Mouse (Mus musculus): Measurements from ENCODE around the gene Kif4. TPM values are rescaled to one million over a fixed set of nuclear protein-coding genes. Genes with fewer than 3 reads are reported as not detected.

The Kif4 gene
- polyA plus RNA-seq, 1 experiment = 54.7 TPM

- H3K9ac ChIP-seq (ENCODE audit: low read depth, poor library complexity, severe bottlenecking) = no peak overlapping the region
- no peaks in the 10 kb centered on the region for H3K27me3 ChIP-seq (ENCODE audit: control insufficient read depth, insufficient read depth, low read length, poor library complexity, severe bottlenecking)
- no peak overlapping the region for H3K4me3 ChIP-seq (ENCODE audit: low read depth, low read length)
- TF ChIP-seq CTCF (IDR thresholded peaks at IDR 0.05; ENCODE audit: low read depth, low read length) (no peak), EP300 (IDR thresholded peaks at IDR 0.05; ENCODE audit: insufficient read depth, low read depth, low read length) (no peak), POLR2A (IDR thresholded peaks at IDR 0.05; ENCODE audit: insufficient read depth, low read length) (no peak)
- no peak overlapping the region for H3K27ac ChIP-seq (ENCODE audit: insufficient read depth, low read length)
- peaks cover 3% of the 10 kb centered on the region for H3K36me3 ChIP-seq (ENCODE audit: control insufficient read depth, insufficient read depth, low read length, poor library complexity, severe bottlenecking)
- H3K4me1 ChIP-seq (ENCODE audit: control insufficient read depth, insufficient read depth, low read length) = peaks cover 5% of the 10 kb centered on the region
- no peaks in the 10 kb centered on the region for H3K9me3 ChIP-seq (replicated peaks; ENCODE audit: control insufficient read depth, insufficient read depth, low read length, poor library complexity, severe bottlenecking)
Observed at GRCm38 (mm10) chrX:100621366-100621765, 4.2 kb upstream of the Kif4 start.

- H3K4me3 ChIP-seq (ENCODE audit: low read depth, low read length) = no peak overlapping the region
- TF ChIP-seq EP300 (IDR thresholded peaks at IDR 0.05; ENCODE audit: insufficient read depth, low read depth, low read length) (no peak), POLR2A (IDR thresholded peaks at IDR 0.05; ENCODE audit: insufficient read depth, low read length) (no peak), CTCF (IDR thresholded peaks at IDR 0.05; ENCODE audit: low read depth, low read length) (no peak)
- H3K27me3 ChIP-seq (ENCODE audit: control insufficient read depth, insufficient read depth, low read length, poor library complexity, severe bottlenecking) = no peaks in the 10 kb centered on the region
Observed at GRCm38 (mm10) chrX:100624242-100624641, 1.3 kb upstream of the Kif4 start.

GRCm38 (mm10) chrX:100625146-100625545 is 391 bp upstream of the Kif4 start:
- H3K9me3 ChIP-seq (replicated peaks; ENCODE audit: control insufficient read depth, insufficient read depth, low read length, poor library complexity, severe bottlenecking) = no peaks in the 10 kb centered on the region
- H3K9ac ChIP-seq (ENCODE audit: low read depth, poor library complexity, severe bottlenecking) = peak overlapping the region; percentile 58
- H3K27me3 ChIP-seq (ENCODE audit: control insufficient read depth, insufficient read depth, low read length, poor library complexity, severe bottlenecking) = no peaks in the 10 kb centered on the region
- no peak overlapping the region for H3K27ac ChIP-seq (ENCODE audit: insufficient read depth, low read length)
- no peaks in the 10 kb centered on the region for H3K4me1 ChIP-seq (ENCODE audit: control insufficient read depth, insufficient read depth, low read length)
- H3K36me3 ChIP-seq (ENCODE audit: control insufficient read depth, insufficient read depth, low read length, poor library complexity, severe bottlenecking) = peaks cover 3% of the 10 kb centered on the region
- peak overlapping the region; percentile 71 for H3K4me3 ChIP-seq (ENCODE audit: low read depth, low read length)
- TF ChIP-seq EP300 (IDR thresholded peaks at IDR 0.05; ENCODE audit: insufficient read depth, low read depth, low read length) = no peak
- TF ChIP-seq POLR2A (IDR thresholded peaks at IDR 0.05; ENCODE audit: insufficient read depth, low read length) = no peak
- TF ChIP-seq CTCF (IDR thresholded peaks at IDR 0.05; ENCODE audit: low read depth, low read length) = no peak

More at GRCm38 (mm10) chrX:100624242-100624641, 1.3 kb upstream of the Kif4 start:
- Histone ChIP-seq H3K9me3 (replicated peaks; ENCODE audit: control insufficient read depth, insufficient read depth, low read length, poor library complexity, severe bottlenecking) (no peaks in the 10 kb centered on the region), H3K36me3 (ENCODE audit: control insufficient read depth, insufficient read depth, low read length, poor library complexity, severe bottlenecking) (peaks cover 3% of the 10 kb centered on the region), H3K27ac (ENCODE audit: insufficient read depth, low read length) (no peak overlapping the region), H3K4me1 (ENCODE audit: control insufficient read depth, insufficient read depth, low read length) (no peaks in the 10 kb centered on the region), H3K9ac (ENCODE audit: low read depth, poor library complexity, severe bottlenecking) (no peak overlapping the region)

GRCm38 (mm10) chrX:100625802-100626793 is 561 bp downstream of the Kif4 start, which contains the start of gene Pdzd11:
Pdzd11 (minus strand) TSS chrX:100626568.
- TF ChIP-seq CTCF (IDR thresholded peaks at IDR 0.05; ENCODE audit: low read depth, low read length) (no peak), POLR2A (IDR thresholded peaks at IDR 0.05; ENCODE audit: insufficient read depth, low read length) (peak; percentile 21)
- Histone ChIP-seq H3K36me3 (ENCODE audit: control insufficient read depth, insufficient read depth, low read length, poor library complexity, severe bottlenecking) (peaks cover 3% of the 10 kb centered on the region), H3K9me3 (replicated peaks; ENCODE audit: control insufficient read depth, insufficient read depth, low read length, poor library complexity, severe bottlenecking) (no peaks in the 10 kb centered on the region), H3K9ac (ENCODE audit: low read depth, poor library complexity, severe bottlenecking) (peak within 1 kb of the TSS; percentile 88), H3K4me3 (ENCODE audit: low read depth, low read length) (peak within 1 kb of the TSS; percentile 94), H3K4me1 (ENCODE audit: control insufficient read depth, insufficient read depth, low read length) (no peaks in the 10 kb centered on the region), H3K27ac (ENCODE audit: insufficient read depth, low read length) (peak within 1 kb of the TSS; percentile 84), H3K27me3 (ENCODE audit: control insufficient read depth, insufficient read depth, low read length, poor library complexity, severe bottlenecking) (no peaks in the 10 kb centered on the region)

- no peaks in the 10 kb centered on the region for H3K27me3 ChIP-seq (ENCODE audit: control insufficient read depth, insufficient read depth, low read length, poor library complexity, severe bottlenecking)
- H3K36me3 ChIP-seq (ENCODE audit: control insufficient read depth, insufficient read depth, low read length, poor library complexity, severe bottlenecking) = peaks cover 2% of the 10 kb centered on the region; the same call in 1 of the 2 replicates
- TF ChIP-seq EP300 (IDR thresholded peaks at IDR 0.05; ENCODE audit: insufficient read depth, low read depth, low read length) (no peak), CTCF (IDR thresholded peaks at IDR 0.05; ENCODE audit: low read depth, low read length) (no peak), POLR2A (IDR thresholded peaks at IDR 0.05; ENCODE audit: insufficient read depth, low read length) (no peak)
Observed at GRCm38 (mm10) chrX:100629076-100629475, 3.5 kb downstream of the Kif4 start.

GRCm38 (mm10) chrX:100638477-100638876 is 12.9 kb downstream of the Kif4 start:
- Histone ChIP-seq H3K27ac (ENCODE audit: insufficient read depth, low read length) (no peak overlapping the region), H3K4me3 (ENCODE audit: low read depth, low read length) (no peak overlapping the region), H3K36me3 (ENCODE audit: control insufficient read depth, insufficient read depth, low read length, poor library complexity, severe bottlenecking) (peaks cover 12% of the 10 kb centered on the region), H3K4me1 (ENCODE audit: control insufficient read depth, insufficient read depth, low read length) (no peaks in the 10 kb centered on the region), H3K9me3 (replicated peaks; ENCODE audit: control insufficient read depth, insufficient read depth, low read length, poor library complexity, severe bottlenecking) (no peaks in the 10 kb centered on the region), H3K27me3 (ENCODE audit: control insufficient read depth, insufficient read depth, low read length, poor library complexity, severe bottlenecking) (no peaks in the 10 kb centered on the region), H3K9ac (ENCODE audit: low read depth, poor library complexity, severe bottlenecking) (no peak overlapping the region)
- TF ChIP-seq EP300 (IDR thresholded peaks at IDR 0.05; ENCODE audit: insufficient read depth, low read depth, low read length) = no peak
- no peak for TF ChIP-seq CTCF (IDR thresholded peaks at IDR 0.05; ENCODE audit: low read depth, low read length)
- no peak for TF ChIP-seq POLR2A (IDR thresholded peaks at IDR 0.05; ENCODE audit: insufficient read depth, low read length)

More at GRCm38 (mm10) chrX:100629076-100629475, 3.5 kb downstream of the Kif4 start:
- Histone ChIP-seq H3K4me3 (ENCODE audit: low read depth, low read length) (no peak overlapping the region), H3K27ac (ENCODE audit: insufficient read depth, low read length) (no peak overlapping the region), H3K4me1 (ENCODE audit: control insufficient read depth, insufficient read depth, low read length) (no peaks in the 10 kb centered on the region), H3K9ac (ENCODE audit: low read depth, poor library complexity, severe bottlenecking) (no peak overlapping the region), H3K9me3 (replicated peaks; ENCODE audit: control insufficient read depth, insufficient read depth, low read length, poor library complexity, severe bottlenecking) (no peaks in the 10 kb centered on the region)

Measured in ES-Bruce4 (cell line).